Mouse (Mus musculus) liver, embryonic 14 days (tissue): ENCODE data around the gene Rhoj. TPM values are rescaled to one million over a fixed set of nuclear protein-coding genes. Genes with fewer than 3 reads are reported as not detected.

ENCODE experiments used
- polyA plus RNA-seq: library from polyadenylated mRNA; depleted of rRNA; stranded (reverse); fragments of >200 nt; gene quantifications from 2 replicates; pipeline ENCODE4 v1.2.3, GENCODE M21; 2012; rRNA removed

The Rhoj gene
- 2.8 and 3.1 TPM in 2 replicates for polyA plus RNA-seq

DNA sequence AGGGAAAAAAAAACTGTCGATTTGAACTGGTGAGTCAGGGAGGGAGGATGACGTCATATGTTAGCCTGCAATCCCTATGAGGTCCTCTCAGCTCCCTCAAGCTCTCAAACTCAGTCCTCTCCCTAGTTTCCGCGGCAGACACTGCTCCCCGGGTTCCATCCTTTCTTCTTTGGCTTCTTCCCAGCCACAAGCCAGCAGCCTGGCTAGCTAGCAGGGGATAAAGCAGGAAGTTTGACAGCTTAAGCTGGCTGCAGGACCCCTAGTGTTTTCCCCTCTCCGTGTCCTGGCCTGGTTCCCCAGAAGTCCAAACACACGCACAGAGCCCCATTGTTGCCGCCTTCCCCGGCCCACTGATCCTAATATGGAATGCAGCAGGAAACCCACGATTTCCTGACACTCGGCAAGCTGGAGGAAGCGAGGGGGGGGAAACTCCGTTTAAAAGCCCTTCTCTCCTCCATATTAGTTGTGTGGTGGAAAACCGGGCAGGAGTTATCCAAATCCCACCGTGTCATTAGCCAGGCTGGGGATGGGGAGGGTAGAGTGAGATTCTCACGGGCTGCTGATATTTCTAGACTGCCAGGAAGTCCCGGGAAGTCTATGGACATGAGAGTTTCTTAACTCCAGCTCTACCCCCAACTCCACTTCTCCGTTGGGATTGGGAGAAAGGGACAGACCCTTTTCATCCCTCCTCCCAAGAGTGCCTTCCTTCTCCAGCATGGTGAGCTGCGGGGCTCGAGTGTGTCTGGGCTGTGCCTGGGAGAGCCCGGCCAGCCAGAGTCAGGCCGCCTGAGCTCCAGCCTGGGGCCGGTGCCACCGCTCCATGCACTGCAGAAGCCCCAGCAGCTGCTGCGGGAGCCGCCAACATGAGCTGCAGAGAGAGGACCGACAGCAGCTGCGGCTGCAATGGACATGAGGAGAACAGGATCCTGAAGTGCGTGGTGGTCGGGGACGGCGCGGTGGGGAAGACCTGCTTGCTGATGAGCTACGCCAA is at the start of gene Rhoj:
Rhoj (plus strand) TSS at position 362 of the 991 bp plus-strand sequence.

DNA sequence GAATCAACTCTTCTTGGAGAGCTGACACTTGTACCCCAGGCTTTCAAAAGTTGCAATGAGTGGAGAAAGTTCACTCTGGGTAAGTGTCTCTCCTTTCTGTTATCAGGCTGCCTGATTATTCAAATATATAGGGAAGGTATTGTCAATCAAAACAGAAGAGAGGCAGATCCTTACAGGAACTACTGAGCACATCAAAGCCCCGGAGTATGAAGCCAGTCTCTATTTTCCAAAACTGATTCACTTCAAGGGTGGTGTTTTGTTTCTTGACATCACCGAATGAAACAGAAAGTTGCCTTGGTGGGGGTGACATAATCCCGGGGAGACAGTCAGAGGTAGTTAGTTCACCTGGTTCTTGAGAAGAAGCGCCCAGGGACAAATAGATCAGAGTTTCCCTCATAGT is 108.6 kb downstream of the Rhoj start, which contains the start of gene Gphb5:
Gphb5 (minus strand) TSS at position 101 of the 400 bp plus-strand sequence.

Other genes starting within 250 kb of the Rhoj start
- gene Kcnh5, start 131.0 kb upstream of the Rhoj start, polyA plus RNA-seq, result under 0.01 TPM in 1 of 2 replicates, not detected in the other
- not detected in 2 replicates for gene Gphb5, start 108.5 kb downstream of the Rhoj start, polyA plus RNA-seq